Mouse (Mus musculus) limb, embryonic 12.5 days (tissue): Measurements from ENCODE around the gene Rcn3. TPM values are rescaled to one million over a fixed set of nuclear protein-coding genes. Genes with fewer than 3 reads are reported as not detected.
A peak's percentile ranks its signal among the peaks of the same experiment; 100 is the strongest.
"Not testable (repeated sequence)": the region's sequence is repeated elsewhere in the genome, so short reads cannot be mapped to it uniquely, and the experiment has no call there.

Experiments used
- ATAC-seq: fragments of 200-750 bp; cut with Nextera tagmentation; 2 replicates; pipeline ENCODE4 v1.8.0; 2017; ENCODE audit warnings: low read depth, moderate TSS enrichment; ENCODE audit not compliant: insufficient number of reproducible peaks, insufficient read depth, low FRiP score, low TSS enrichment
- H3K27ac ChIP-seq: fragments of 300-500 bp; sonication (generic); 2 replicates; pipeline ENCODE4 v1.5.1; 2016; ENCODE audit warnings: mild to moderate bottlenecking, moderate library complexity
- H3K27me3 ChIP-seq: fragments of 300-500 bp; sonication (generic); 2 replicates; pipeline ENCODE4 v1.6.1; 2016; ENCODE audit warnings: mild to moderate bottlenecking, moderate library complexity
- H3K36me3 ChIP-seq: fragments of 300-500 bp; sonication (generic); 2 replicates; pipeline ENCODE4 v1.6.1; 2016; ENCODE audit warnings: mild to moderate bottlenecking, moderate library complexity
- H3K4me1 ChIP-seq: fragments of 300-500 bp; sonication (generic); replicated peaks from 2 replicates; pipeline ENCODE4 v1.6.1; 2016
- H3K4me2 ChIP-seq: fragments of 300-500 bp; sonication (generic); 2 replicates; pipeline ENCODE4 v1.6.1; 2016; ENCODE audit warnings: mild to moderate bottlenecking, moderate library complexity
- H3K4me3 ChIP-seq: fragments of 300-500 bp; sonication (generic); replicated peaks from 2 replicates; pipeline ENCODE4 v1.5.1; 2016; ENCODE audit warnings: mild to moderate bottlenecking
- H3K9ac ChIP-seq: fragments of 300-500 bp; sonication (generic); replicated peaks from 2 replicates; pipeline ENCODE4 v1.6.1; 2016; ENCODE audit warnings: mild to moderate bottlenecking, moderate library complexity
- H3K9me3 ChIP-seq: fragments of 300-500 bp; sonication (generic); 2 replicates; pipeline ENCODE4 v1.6.1; 2016; ENCODE audit warnings: mild to moderate bottlenecking, moderate library complexity
- WGBS: fragments of 180-500 bp; shearing (Covaris S2); methylation state at CpG from one replicate; pipeline ENCODE4 v1.1.7; 2016; 5-methylcytosine and 5-hydroxymethylcytosine counted together
- polyA plus RNA-seq: library from polyadenylated mRNA; unstranded; fragments of >200 nt; fragmentation: Nextera tagmentation; extraction: Ambion mirVana; gene quantifications from 2 replicates; pipeline ENCODE4 v1.2.1, GENCODE M21; 2016

Rcn3 gene
- polyA plus RNA-seq, 1 experiment from 2014 or later = 261 TPM

GRCm38 (mm10) chr7:45129776-45130512, 37.9 kb upstream of the Rcn3 start:
- ATAC-seq = no peak
- peaks cover 7% of the 10 kb centered on the region; the same call in 1 of the 2 replicates for H3K27me3 ChIP-seq
- peak overlapping the region; percentile 44 for H3K4me3 ChIP-seq
- H3K27ac ChIP-seq = peak overlapping the region; percentile 92
- peak overlapping the region; percentile 63 for H3K9ac ChIP-seq
- H3K4me1 ChIP-seq = peaks cover 41% of the 10 kb centered on the region
- WGBS = 61% methylated on average over 15 of the region's 15 CpGs
- peaks cover 25% of the 10 kb centered on the region for H3K36me3 ChIP-seq
- peak overlapping the region; percentile 65 for H3K4me2 ChIP-seq
- peaks cover 4% of the 10 kb centered on the region; the same call in 1 of the 2 replicates for H3K9me3 ChIP-seq

- 1% methylated on average over 17 of the region's 17 CpGs for WGBS
- peaks cover 1% of the 10 kb centered on the region; the same call in 1 of the 2 replicates for H3K27me3 ChIP-seq
- H3K27ac ChIP-seq = peak overlapping the region; percentile 92
- H3K36me3 ChIP-seq = peaks cover 25% of the 10 kb centered on the region
- peaks cover 4% of the 10 kb centered on the region; the same call in 1 of the 2 replicates for H3K9me3 ChIP-seq
- H3K4me2 ChIP-seq = peak overlapping the region; percentile 65
- H3K4me3 ChIP-seq = peak overlapping the region; percentile 44
- H3K9ac ChIP-seq = peak overlapping the region; percentile 63
- no peak for ATAC-seq
- peaks cover 36% of the 10 kb centered on the region for H3K4me1 ChIP-seq
Measured at GRCm38 (mm10) chr7:45129318-45129717, 37.3 kb upstream of the Rcn3 start.

GRCm38 (mm10) chr7:45128624-45129246, 36.7 kb upstream of the Rcn3 start, which contains the start of gene Rpl13a:
TSS of gene Rpl13a (minus strand) at chr7:45128761.
- H3K36me3 ChIP-seq = peaks cover 25% of the 10 kb centered on the region
- peak within 1 kb of the TSS; percentile 93 for H3K27ac ChIP-seq
- H3K9me3 ChIP-seq = peaks cover 4% of the 10 kb centered on the region; the same call in 1 of the 2 replicates
- H3K27me3 ChIP-seq = no peaks in the 10 kb centered on the region
- H3K4me1 ChIP-seq = peaks cover 35% of the 10 kb centered on the region
- H3K4me2 ChIP-seq = peak within 1 kb of the TSS; percentile 92
- peak within 1 kb of the TSS; percentile 99 for H3K9ac ChIP-seq
- peak; percentile 93 for ATAC-seq
- WGBS = under 1% methylated on average over 48 of the region's 48 CpGs
- H3K4me3 ChIP-seq = peak within 1 kb of the TSS; percentile 91

- WGBS = 2% methylated on average over 6 of the region's 6 CpGs
- no peak for ATAC-seq
- Histone ChIP-seq H3K4me2 (peak overlapping the region; percentile 92), H3K9me3 (no peaks in the 10 kb centered on the region), H3K27ac (peak overlapping the region; percentile 93), H3K36me3 (peaks cover 31% of the 10 kb centered on the region), H3K27me3 (no peaks in the 10 kb centered on the region), H3K4me1 (peaks cover 40% of the 10 kb centered on the region), H3K4me3 (peak overlapping the region; percentile 91), H3K9ac (peak overlapping the region; percentile 99)
Measured at GRCm38 (mm10) chr7:45127700-45128224, 35.7 kb upstream of the Rcn3 start.

GRCm38 (mm10) chr7:45126844-45127699, 35.1 kb upstream of the Rcn3 start:
- Histone ChIP-seq H3K36me3 (peaks cover 37% of the 10 kb centered on the region), H3K27ac (peak overlapping the region; percentile 93), H3K4me3 (peak overlapping the region; percentile 91), H3K9me3 (no peaks in the 10 kb centered on the region), H3K4me1 (peaks cover 47% of the 10 kb centered on the region), H3K27me3 (no peaks in the 10 kb centered on the region), H3K9ac (peak overlapping the region; percentile 99), H3K4me2 (peak overlapping the region; percentile 92)
- WGBS = 43% methylated on average over 21 of the region's 21 CpGs
- no peak for ATAC-seq

- Histone ChIP-seq H3K4me1 (peaks cover 48% of the 10 kb centered on the region), H3K9me3 (no peaks in the 10 kb centered on the region), H3K27me3 (no peaks in the 10 kb centered on the region), H3K4me3 (peak overlapping the region; percentile 91), H3K36me3 (peaks cover 45% of the 10 kb centered on the region), H3K9ac (peak overlapping the region; percentile 99), H3K4me2 (peak overlapping the region; percentile 92), H3K27ac (peak overlapping the region; percentile 93)
- ATAC-seq = no peak
- 76% methylated on average over 17 of the region's 17 CpGs for WGBS
Measured at GRCm38 (mm10) chr7:45126147-45126843, 34.3 kb upstream of the Rcn3 start.

- Histone ChIP-seq H3K36me3 (peaks cover 52% of the 10 kb centered on the region), H3K4me3 (0 out of 2 replicates have a peak overlapping the region, but pooled peaks have one; percentile 91), H3K4me1 (peaks cover 48% of the 10 kb centered on the region), H3K9ac (peak overlapping the region; percentile 99), H3K4me2 (peak overlapping the region; percentile 92), H3K27ac (peak overlapping the region; percentile 88; the same call in 1 of the 2 replicates)
- not testable (repeated sequence) for ATAC-seq, H3K27me3 ChIP-seq, H3K9me3 ChIP-seq
- 68% methylated on average over 5 of the region's 5 CpGs for WGBS
Measured at GRCm38 (mm10) chr7:45125649-45126048, 33.6 kb upstream of the Rcn3 start.

- peaks cover 48% of the 10 kb centered on the region for H3K4me1 ChIP-seq
- H3K4me2 ChIP-seq = peak overlapping the region; percentile 51
- peak overlapping the region; percentile 73 for H3K4me3 ChIP-seq
- no peaks in the 10 kb centered on the region for H3K27me3 ChIP-seq
- 17% methylated on average over 7 of the region's 7 CpGs for WGBS
- peak overlapping the region; percentile 32; the same call in 1 of the 2 replicates for H3K9ac ChIP-seq
- peak overlapping the region; percentile 88 for H3K27ac ChIP-seq
- H3K36me3 ChIP-seq = peaks cover 56% of the 10 kb centered on the region
- H3K9me3 ChIP-seq = no peaks in the 10 kb centered on the region
- no peak for ATAC-seq
Measured at GRCm38 (mm10) chr7:45125144-45125600, 33.2 kb upstream of the Rcn3 start.

- no peaks in the 10 kb centered on the region for H3K27me3 ChIP-seq
- WGBS = under 1% methylated on average over 59 of the region's 59 CpGs
- peak within 1 kb of the TSS; percentile 73 for H3K4me3 ChIP-seq
- H3K9ac ChIP-seq = peak within 1 kb of the TSS; percentile 91
- H3K36me3 ChIP-seq = peaks cover 63% of the 10 kb centered on the region
- H3K4me1 ChIP-seq = peaks cover 41% of the 10 kb centered on the region
- peak within 1 kb of the TSS; percentile 88 for H3K27ac ChIP-seq
- no peaks in the 10 kb centered on the region for H3K9me3 ChIP-seq
- H3K4me2 ChIP-seq = peak within 1 kb of the TSS; percentile 66
- ATAC-seq = peak; percentile 79
Measured at GRCm38 (mm10) chr7:45124224-45125143, 32.5 kb upstream of the Rcn3 start, which contains the start of gene Rps11. TSS of gene Rps11 (minus strand) at chr7:45124439.
